Mouse (Mus musculus): Measurements from ENCODE around the gene Fbxo46.

DNA sequence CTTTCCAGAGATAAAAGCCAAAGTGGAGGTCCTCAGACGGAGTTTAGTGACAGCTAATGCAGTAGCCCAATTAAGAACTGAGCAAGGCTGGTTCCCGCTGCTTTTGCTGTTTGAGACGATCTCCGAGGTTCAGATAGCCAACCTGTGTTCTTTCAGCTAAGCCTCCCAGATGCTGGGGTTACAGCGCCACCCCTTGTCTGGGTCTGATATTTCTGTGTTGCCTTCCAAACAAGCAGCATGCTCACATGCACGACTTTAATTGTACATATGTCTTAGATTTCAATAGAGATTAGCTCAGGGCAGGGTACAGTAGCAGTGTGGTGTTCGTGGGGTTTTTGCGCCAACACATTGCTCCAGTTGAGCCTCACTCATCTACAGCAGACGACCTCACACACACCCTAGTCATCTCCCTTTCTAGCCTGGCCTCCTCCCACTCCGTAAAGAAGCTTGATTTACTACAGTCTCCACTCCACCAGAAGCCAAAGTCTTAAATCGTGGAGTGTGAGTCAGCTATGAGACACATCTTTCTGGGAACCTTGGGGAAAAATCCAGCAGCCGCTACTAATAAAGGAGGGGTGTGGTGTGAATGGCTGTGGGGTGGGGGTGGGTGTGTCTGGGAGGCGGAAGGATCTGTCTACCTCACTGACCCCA is 36.3 kb downstream of the Fbxo46 start:
- TF ChIP-seq POLR2A (IDR thresholded peaks at IDR 0.05; ENCODE audit: insufficient read length, low read depth): no peak
- TF ChIP-seq E2F4 (IDR thresholded peaks at IDR 0.05; ENCODE audit: insufficient read depth): no peak
- no peak for TF ChIP-seq TCF3 (IDR thresholded peaks at IDR 0.05; ENCODE audit: insufficient read length, low read depth)
- no peak for TF ChIP-seq REST (IDR thresholded peaks at IDR 0.05; ENCODE audit: insufficient read depth, insufficient read length)
- TF ChIP-seq MYOD1 (IDR thresholded peaks at IDR 0.05; ENCODE audit: control insufficient read depth in 1 of 3, insufficient read length in 2 of 3, low read depth in 2 of 3): no peak
- no peak for TF ChIP-seq POLR2AphosphoS2 (IDR thresholded peaks at IDR 0.05; ENCODE audit: insufficient read length, low read depth)
- TF ChIP-seq CEBPB (IDR thresholded peaks at IDR 0.05; ENCODE audit: insufficient read depth, poor library complexity, severe bottlenecking): no peak
- no peak for TF ChIP-seq USF1 (IDR thresholded peaks at IDR 0.05; ENCODE audit: low read depth)
- TF ChIP-seq MAX (IDR thresholded peaks at IDR 0.05; ENCODE audit: low read depth): no peak

Data from myocyte (in vitro differentiated cells).